Mouse (Mus musculus) megakaryocyte, embryonic 14.5 days (primary cell): ENCODE measurements around the gene Tomm20.

Source experiments
- FLI1 ChIP-seq: IDR thresholded peaks from 2 replicates; pipeline ENCODE4 v1.6.1; 2012; ENCODE audit warnings: low read length, inconsistent platforms, mixed read lengths
- GATA1 ChIP-seq: IDR thresholded peaks from 3 replicates; pipeline ENCODE4 v1.6.1; 2012; ENCODE audit warnings: mixed read lengths, low read length, inconsistent platforms, borderline replicate concordance

- TF ChIP-seq GATA1: no peak
- no peak for TF ChIP-seq FLI1
These were observed 50.5 kb downstream of the Tomm20 start for GRCm38 (mm10) chr8:126895133-126895532.
